Mouse (Mus musculus) CH12.LX (cell line): ENCODE measurements around the gene Cidec. TPM values are rescaled to one million over a fixed set of nuclear protein-coding genes. Genes with fewer than 3 reads are reported as not detected.

Source experiments
- DNase-seq: peaks from one replicate; pipeline ENCODE4 v3.0.0-alpha.2; 2013; ENCODE audit errors: extremely low read depth
- H3K27ac ChIP-seq: 2 replicates; pipeline ENCODE4 v1.5.1; 2012; ENCODE audit warnings: low read depth, mild to moderate bottlenecking, control low read depth, moderate library complexity; ENCODE audit not compliant: insufficient read depth
- H3K27me3 ChIP-seq: replicated peaks from 2 replicates; pipeline ENCODE3; 2012; ENCODE audit warnings: inconsistent platforms
- H3K36me3 ChIP-seq, 2 experiments: replicated peaks in 1 of 2; 2 replicates each; pipeline versions ENCODE3 to v1.6.1; 2012; ENCODE audit warnings: inconsistent platforms in 1 of 2, low read length in 1 of 2, mild to moderate bottlenecking in 1 of 2, mixed read lengths in 1 of 2, moderate library complexity in 1 of 2; ENCODE audit not compliant: control insufficient read depth in 1 of 2, insufficient read depth in 1 of 2
- H3K4me1 ChIP-seq, 2 experiments: 2 replicates each; pipeline ENCODE4 v1.6.1; 2012; ENCODE audit warnings: inconsistent platforms in 1 of 2, moderate library complexity in 1 of 2; ENCODE audit not compliant: insufficient read depth in 2 of 2, control insufficient read depth in 1 of 2
- H3K4me2 ChIP-seq: 2 replicates; pipeline ENCODE4 v1.6.1; 2012; ENCODE audit warnings: low read depth, mild to moderate bottlenecking, control low read depth; ENCODE audit not compliant: poor library complexity, insufficient read depth, severe bottlenecking
- H3K4me3 ChIP-seq, 3 experiments: fragments of 150-350 bp in 1 of 3; sonication (generic) in 1 of 3; replicated peaks in 1 of 3; 2 replicates each; pipeline versions ENCODE3 to v1.5.1; 2011 to 2012; ENCODE audit warnings: low read depth in 2 of 3, low read length in 2 of 3, mild to moderate bottlenecking in 2 of 3, moderate library complexity in 2 of 3, control low read depth in 1 of 3, improper control_type of control experiment in 1 of 3, inconsistent platforms in 1 of 3, mixed read lengths in 1 of 3; ENCODE audit not compliant: poor library complexity in 1 of 3
- H3K79me2 ChIP-seq: replicated peaks from 2 replicates; pipeline ENCODE4 v1.6.1; 2012; ENCODE audit warnings: mild to moderate bottlenecking, moderate library complexity; ENCODE audit not compliant: control insufficient read depth, poor library complexity, insufficient read depth, severe bottlenecking; ENCODE audit errors: extremely low read depth
- H3K9ac ChIP-seq: 2 replicates; pipeline ENCODE4 v1.6.1; 2012; ENCODE audit warnings: low read depth, mild to moderate bottlenecking, control low read depth, moderate library complexity; ENCODE audit not compliant: insufficient read depth
- H3K9me3 ChIP-seq: replicated peaks from 2 replicates; pipeline ENCODE3; 2012; ENCODE audit warnings: low read length, inconsistent platforms, mixed read lengths
- CHD2 ChIP-seq: IDR thresholded peaks from 2 replicates; pipeline ENCODE4 v1.6.1; 2011; ENCODE audit warnings: low read length, improper control_type of control experiment
- E2F4 ChIP-seq: IDR thresholded peaks from 2 replicates; pipeline ENCODE4 v1.6.1; 2011; ENCODE audit warnings: low read depth, low read length, improper control_type of control experiment; ENCODE audit not compliant: insufficient replicate concordance
- ELF1 ChIP-seq: IDR thresholded peaks from 2 replicates; pipeline ENCODE4 v1.6.1; 2014; ENCODE audit warnings: low read depth, mild to moderate bottlenecking, inconsistent platforms, low read length, improper control_type of control experiment
- EP300 ChIP-seq: IDR thresholded peaks from 2 replicates; pipeline ENCODE4 v1.6.1; 2011; ENCODE audit warnings: low read length, improper control_type of control experiment
- GABPA ChIP-seq: IDR thresholded peaks from 2 replicates; pipeline ENCODE4 v1.6.1; 2012; ENCODE audit warnings: low read depth, low read length, improper control_type of control experiment, inconsistent platforms; ENCODE audit not compliant: insufficient replicate concordance
- JUN ChIP-seq: IDR thresholded peaks from 2 replicates; pipeline ENCODE4 v1.6.1; 2011; ENCODE audit warnings: low read depth, mild to moderate bottlenecking, low read length, improper control_type of control experiment, moderate library complexity; ENCODE audit not compliant: insufficient read depth
- JUND ChIP-seq: conservative IDR thresholded peaks from 2 replicates; pipeline ENCODE4 v1.6.1; 2011; ENCODE audit warnings: low read depth, low read length, improper control_type of control experiment
- MAZ ChIP-seq: IDR thresholded peaks from 2 replicates; pipeline ENCODE4 v1.6.1; 2012; ENCODE audit warnings: low read depth, mild to moderate bottlenecking, inconsistent platforms, low read length, improper control_type of control experiment, moderate library complexity
- NELFE ChIP-seq: IDR thresholded peaks from 2 replicates; pipeline ENCODE4 v1.6.1; 2011; ENCODE audit warnings: low read depth, low read length, improper control_type of control experiment
- NRF1 ChIP-seq: IDR thresholded peaks from 2 replicates; pipeline ENCODE4 v1.6.1; 2014; ENCODE audit warnings: low read depth, mild to moderate bottlenecking, inconsistent platforms, low read length, improper control_type of control experiment, moderate library complexity
- PAX5 ChIP-seq: IDR thresholded peaks from 2 replicates; pipeline ENCODE4 v1.6.1; 2012; ENCODE audit warnings: low read length, inconsistent platforms, mixed read lengths
- POLR2A ChIP-seq: IDR thresholded peaks from 2 replicates; pipeline ENCODE4 v1.6.1; 2011; ENCODE audit warnings: low read depth, mild to moderate bottlenecking, improper control_type of control experiment, low read length
- POLR2AphosphoS2 ChIP-seq: IDR thresholded peaks from 2 replicates; pipeline ENCODE4 v1.6.1; 2011; ENCODE audit warnings: low read depth, low read length, improper control_type of control experiment
- RAD21 ChIP-seq: IDR thresholded peaks from 2 replicates; pipeline ENCODE4 v1.6.1; 2011; ENCODE audit warnings: low read depth, mild to moderate bottlenecking, low read length, improper control_type of control experiment, moderate library complexity
- SMC3 ChIP-seq: IDR thresholded peaks from 2 replicates; pipeline ENCODE4 v1.6.1; 2011; ENCODE audit warnings: low read depth, low read length, improper control_type of control experiment
- TBP ChIP-seq: conservative IDR thresholded peaks from 2 replicates; pipeline ENCODE4 v1.6.1; 2011; ENCODE audit warnings: low read depth, low read length, improper control_type of control experiment
- TCF12 ChIP-seq: IDR thresholded peaks from 2 replicates; pipeline ENCODE4 v1.6.1; 2014; ENCODE audit warnings: low read depth, mild to moderate bottlenecking, inconsistent platforms, low read length, improper control_type of control experiment
- UBTF ChIP-seq: IDR thresholded peaks from 2 replicates; pipeline ENCODE4 v1.6.1; 2012; ENCODE audit warnings: low read depth, mild to moderate bottlenecking, inconsistent platforms, low read length, improper control_type of control experiment, moderate library complexity
- USF2 ChIP-seq: conservative IDR thresholded peaks from 2 replicates; pipeline ENCODE4 v1.6.1; 2011; ENCODE audit warnings: low read depth, low read length, improper control_type of control experiment
- ZNF384 ChIP-seq: IDR thresholded peaks from 2 replicates; pipeline ENCODE4 v1.6.1; 2012; ENCODE audit warnings: low read depth, low read length, improper control_type of control experiment, inconsistent platforms
- dilution Hi-C: fragments of 300-500 bp; cut with MboI; formaldehyde crosslinking; loops from 2 replicates; pipeline ENCODE4 v1.14.3; 2020; ENCODE audit warnings: low sequenced_read_pairs; ENCODE audit not compliant: extremely low pct_unique_long_range_greater_than_20kb, extremely low pct_ligation_motif_present
- in situ Hi-C: fragments of 300-500 bp; cut with MboI; formaldehyde crosslinking; loops from 3 replicates; pipeline ENCODE4 v1.14.3; 2019; ENCODE audit warnings: low sequenced_read_pairs, low pct_ligation_motif_present, low pct_unique_long_range_greater_than_20kb, mixed read lengths
- polyA plus RNA-seq: library from polyadenylated mRNA; unstranded; fragments of >175 nt; gene quantifications from 2 replicates; pipeline ENCODE4 v1.2.1, GENCODE M21; 2012; ENCODE audit warnings: low read depth; ENCODE audit not compliant: insufficient read length
- total RNA-seq, 2 experiments: library from RNA; depleted of rRNA; stranded (reverse); fragments of 300-350 nt in 1 of 2; fragments of >200 nt in 1 of 2; gene quantifications; 2 replicates each; pipeline ENCODE4 v1.2.3; 2012 to 2014

The Cidec gene
- total and polyA plus RNA-seq, 3 experiments: not detected

- TF ChIP-seq E2F4 (no peak), UBTF (no peak), JUN (no peak), SMC3 (peak; percentile 68), CHD2 (no peak), MAZ (no peak), ZNF384 (no peak), NELFE (no peak), POLR2AphosphoS2 (no peak)
These were observed 5.7 kb upstream of the Cidec start (continued) for GRCm38 (mm10) chr6:113441147-113441680.

- in situ Hi-C loops: no loop called here
- no peak for TF ChIP-seq TBP
- TF ChIP-seq ELF1: no peak
- TF ChIP-seq NRF1: no peak
- TF ChIP-seq TCF12: no peak
- no peak for TF ChIP-seq ZNF384
- no peak for TF ChIP-seq EP300
- TF ChIP-seq POLR2A: no peak
- TF ChIP-seq PAX5: no peak
- TF ChIP-seq USF2: no peak
- TF ChIP-seq JUND: no peak
- TF ChIP-seq GABPA: no peak
- TF ChIP-seq SMC3: no peak
- TF ChIP-seq NELFE: no peak
- TF ChIP-seq RAD21: no peak
- TF ChIP-seq, all 38 proteins: peak for 0
- Histone ChIP-seq H3K4me3 (no peak overlapping the region), H3K4me2 (no peak overlapping the region), H3K27ac (no peak overlapping the region), H3K9ac (no peak overlapping the region), H3K36me3 (peaks cover 3 to 10% of the 10 kb centered on the region in 2 experiments), H3K4me1 (peaks cover 4 to 37% of the 10 kb centered on the region in 2 experiments), H3K27me3 (no peaks in the 10 kb centered on the region), H3K9me3 (no peaks in the 10 kb centered on the region), H3K79me2 (peaks cover 13% of the 10 kb centered on the region)
- no peak for DNase-seq
- dilution Hi-C loops: no loop called here
These were observed 5.1 kb upstream of the Cidec start for GRCm38 (mm10) chr6:113440686-113441085.
